Mouse (Mus musculus) ES-Bruce4 (cell line): ENCODE data around the gene Nmur1.

ENCODE experiments used
- EP300 ChIP-seq: IDR thresholded peaks from 2 replicates; pipeline ENCODE4 v1.6.1; 2011; ENCODE audit warnings: low read depth, low read length; ENCODE audit not compliant: insufficient read depth
- POLR2A ChIP-seq: IDR thresholded peaks from one replicate; pipeline ENCODE4 v1.8.1; 2011; ENCODE audit warnings: low read length; ENCODE audit not compliant: insufficient read depth

- TF ChIP-seq POLR2A (no peak), EP300 (no peak)
Observed at GRCm38 (mm10) chr1:86349696-86350095, 76.3 kb downstream of the Nmur1 start.
